Mouse (Mus musculus): ENCODE measurements around the gene Lrba. TPM values are rescaled to one million over a fixed set of nuclear protein-coding genes. Genes with fewer than 3 reads are reported as not detected.

Lrba gene
- polyA plus RNA-seq, 1 experiment from 2014 or later: 4.2 TPM

DNA sequence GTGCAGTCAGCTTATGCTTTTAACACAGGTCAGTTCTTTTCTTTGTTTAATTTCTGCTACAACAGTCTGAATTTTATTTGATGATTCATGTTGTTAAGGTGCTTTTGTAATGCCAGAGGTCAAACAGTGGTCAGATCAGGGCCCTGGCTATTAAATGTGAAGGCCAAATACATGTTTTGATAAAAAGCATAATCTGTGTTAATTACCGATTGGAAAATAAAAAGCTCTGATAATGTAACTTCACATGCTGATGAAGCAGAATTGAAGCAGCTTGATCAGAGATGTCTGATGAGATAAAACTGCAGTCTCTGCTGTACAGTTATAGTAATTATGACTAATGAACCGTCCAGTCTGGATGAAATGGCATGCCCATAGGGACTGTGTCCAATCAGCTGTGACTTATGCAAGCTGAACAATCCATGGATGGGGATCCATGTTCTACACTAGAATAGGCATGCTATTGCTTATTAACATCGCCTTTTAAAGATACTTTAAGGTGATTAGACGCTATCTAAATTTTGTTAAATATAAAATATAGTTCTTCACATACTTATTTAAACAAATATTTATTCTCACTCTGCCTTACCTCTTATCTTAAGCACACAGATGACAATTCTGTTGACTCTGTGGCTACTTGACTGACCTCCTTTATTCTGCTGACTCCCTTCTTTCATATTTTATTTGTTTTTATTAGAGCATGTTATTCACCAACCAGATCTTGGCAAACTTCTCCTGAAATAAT is 336.0 kb downstream of the Lrba start:
- no peak for ATAC-seq (ENCODE audit: insufficient number of reproducible peaks, insufficient read depth, low FRiP score, low read depth)
- no peak overlapping the region for H3K9ac ChIP-seq (ENCODE audit: low read length)
- WGBS: 84% methylated on average over 4 of the region's 4 CpGs
- H3K9me3 ChIP-seq (ENCODE audit: control insufficient read depth, low read length): no peaks in the 10 kb centered on the region
- H3K27me3 ChIP-seq (ENCODE audit: control insufficient read depth, insufficient read depth, low read length): no peaks in the 10 kb centered on the region
- H3K36me3 ChIP-seq (ENCODE audit: control insufficient read depth, insufficient read depth, low read length): no peaks in the 10 kb centered on the region
- no peaks in the 10 kb centered on the region for H3K4me1 ChIP-seq (ENCODE audit: control insufficient read depth in 2 of 2, insufficient read depth in 2 of 2, low read length in 2 of 2)
- H3K4me3 ChIP-seq (ENCODE audit: control insufficient read depth in 1 of 2, insufficient read depth in 1 of 2, low read depth in 1 of 2, low read length in 2 of 2): no peak overlapping the region
- no peak overlapping the region for H3K27ac ChIP-seq (replicated peaks in 1 of 2; ENCODE audit: control insufficient read depth in 1 of 2, insufficient read depth in 1 of 2, low read depth in 2 of 2, low read length in 2 of 2)
- H3K4me2 ChIP-seq (ENCODE audit: low read length): no peak overlapping the region

DNA sequence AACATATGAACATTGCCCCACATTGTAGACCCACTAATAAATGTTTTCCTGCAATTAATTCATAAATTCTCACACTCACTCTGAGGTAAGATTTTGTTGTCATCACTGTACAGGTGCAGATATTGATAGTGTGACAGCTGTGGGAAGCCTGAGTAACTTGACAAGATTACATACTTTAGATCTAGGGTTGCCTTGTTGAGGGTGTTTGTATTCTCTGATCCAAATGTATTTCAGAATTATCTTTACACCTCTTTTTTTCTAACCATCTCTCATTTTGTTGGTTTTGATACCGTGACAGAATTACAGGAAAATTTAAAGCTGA is 336.5 kb downstream of the Lrba start:
- Histone ChIP-seq H3K27me3 (ENCODE audit: control insufficient read depth, insufficient read depth, low read length) (no peaks in the 10 kb centered on the region), H3K9me3 (ENCODE audit: control insufficient read depth, low read length) (no peaks in the 10 kb centered on the region), H3K27ac (replicated peaks in 1 of 2; ENCODE audit: control insufficient read depth in 1 of 2, insufficient read depth in 1 of 2, low read depth in 2 of 2, low read length in 2 of 2) (no peak overlapping the region), H3K36me3 (ENCODE audit: control insufficient read depth, insufficient read depth, low read length) (no peaks in the 10 kb centered on the region), H3K4me1 (ENCODE audit: control insufficient read depth in 2 of 2, insufficient read depth in 2 of 2, low read length in 2 of 2) (no peaks in the 10 kb centered on the region), H3K4me2 (ENCODE audit: low read length) (no peak overlapping the region), H3K9ac (ENCODE audit: low read length) (no peak overlapping the region), H3K4me3 (ENCODE audit: control insufficient read depth in 1 of 2, insufficient read depth in 1 of 2, low read depth in 1 of 2, low read length in 2 of 2) (no peak overlapping the region)
- WGBS: 78% methylated on average over 1 of the region's 1 CpGs
- ATAC-seq (ENCODE audit: insufficient number of reproducible peaks, insufficient read depth, low FRiP score, low read depth): no peak

DNA sequence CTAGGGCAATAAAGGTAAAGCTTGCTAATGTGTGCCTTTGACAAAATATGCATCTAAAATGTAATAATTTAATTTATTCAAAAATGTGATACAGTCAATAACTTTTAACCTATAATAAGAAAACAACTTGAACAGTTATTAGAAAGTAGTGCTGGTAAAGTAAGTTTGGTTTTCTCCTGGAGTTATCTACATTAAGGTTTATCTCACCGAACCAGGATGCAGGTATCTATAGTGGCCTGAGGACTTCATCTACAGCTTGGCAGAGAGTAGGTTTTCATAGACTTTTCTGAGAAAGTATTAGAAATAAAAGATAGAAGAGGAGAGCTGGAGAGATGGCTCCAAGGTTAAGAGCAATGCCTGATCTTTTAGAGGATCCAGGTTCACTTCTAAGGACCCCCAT is 336.9 kb downstream of the Lrba start:
- Histone ChIP-seq H3K4me3 (ENCODE audit: control insufficient read depth in 1 of 2, insufficient read depth in 1 of 2, low read depth in 1 of 2, low read length in 2 of 2) (no peak overlapping the region), H3K27ac (replicated peaks in 1 of 2; ENCODE audit: control insufficient read depth in 1 of 2, insufficient read depth in 1 of 2, low read depth in 2 of 2, low read length in 2 of 2) (no peak overlapping the region), H3K27me3 (ENCODE audit: control insufficient read depth, insufficient read depth, low read length) (no peaks in the 10 kb centered on the region), H3K9me3 (ENCODE audit: control insufficient read depth, low read length) (no peaks in the 10 kb centered on the region), H3K9ac (ENCODE audit: low read length) (no peak overlapping the region), H3K36me3 (ENCODE audit: control insufficient read depth, insufficient read depth, low read length) (no peaks in the 10 kb centered on the region), H3K4me2 (ENCODE audit: low read length) (no peak overlapping the region), H3K4me1 (ENCODE audit: control insufficient read depth in 2 of 2, insufficient read depth in 2 of 2, low read length in 2 of 2) (no peaks in the 10 kb centered on the region)
- 85% methylated on average over 1 of the region's 1 CpGs for WGBS
- ATAC-seq (ENCODE audit: insufficient number of reproducible peaks, insufficient read depth, low FRiP score, low read depth): no peak

- Histone ChIP-seq H3K27me3 (ENCODE audit: control insufficient read depth, insufficient read depth, low read length) (no peaks in the 10 kb centered on the region), H3K36me3 (ENCODE audit: control insufficient read depth, insufficient read depth, low read length) (no peaks in the 10 kb centered on the region), H3K4me1 (ENCODE audit: control insufficient read depth in 2 of 2, insufficient read depth in 2 of 2, low read length in 2 of 2) (no peaks in the 10 kb centered on the region), H3K9me3 (ENCODE audit: control insufficient read depth, low read length) (no peaks in the 10 kb centered on the region), H3K27ac (replicated peaks in 1 of 2; ENCODE audit: control insufficient read depth in 1 of 2, insufficient read depth in 1 of 2, low read depth in 2 of 2, low read length in 2 of 2) (no peak overlapping the region), H3K4me3 (ENCODE audit: control insufficient read depth in 1 of 2, insufficient read depth in 1 of 2, low read depth in 1 of 2, low read length in 2 of 2) (no peak overlapping the region), H3K4me2 (ENCODE audit: low read length) (no peak overlapping the region), H3K9ac (ENCODE audit: low read length) (no peak overlapping the region)
- WGBS: 44% methylated on average over 4 of the region's 4 CpGs
- no peak for ATAC-seq (ENCODE audit: insufficient number of reproducible peaks, insufficient read depth, low FRiP score, low read depth)
Observed at GRCm38 (mm10) chr3:86567312-86567711, 342.8 kb downstream of the Lrba start.

DNA sequence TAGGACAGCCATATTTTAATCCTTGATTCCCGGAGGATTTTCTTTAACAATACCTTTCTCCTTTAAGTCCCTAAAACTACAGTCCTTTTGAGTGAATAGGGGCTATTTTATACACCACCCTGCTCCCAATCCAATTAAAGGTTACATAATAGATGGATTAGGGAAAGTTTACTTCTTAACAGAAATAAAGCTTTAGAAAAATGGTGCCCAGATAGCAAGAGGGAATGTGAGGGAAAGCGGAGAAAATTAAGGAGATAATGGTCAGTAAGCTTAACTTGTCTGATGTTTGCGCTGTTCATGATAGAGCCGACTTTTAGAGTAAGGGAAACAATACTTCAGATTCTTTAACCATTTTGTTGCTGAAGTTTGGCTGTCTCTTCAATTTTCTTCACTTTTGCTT is 347.0 kb downstream of the Lrba start:
- Histone ChIP-seq H3K9me3 (ENCODE audit: control insufficient read depth, low read length) (no peaks in the 10 kb centered on the region), H3K4me3 (ENCODE audit: control insufficient read depth in 1 of 2, insufficient read depth in 1 of 2, low read depth in 1 of 2, low read length in 2 of 2) (no peak overlapping the region), H3K9ac (ENCODE audit: low read length) (no peak overlapping the region), H3K27me3 (ENCODE audit: control insufficient read depth, insufficient read depth, low read length) (no peaks in the 10 kb centered on the region), H3K27ac (replicated peaks in 1 of 2; ENCODE audit: control insufficient read depth in 1 of 2, insufficient read depth in 1 of 2, low read depth in 2 of 2, low read length in 2 of 2) (no peak overlapping the region), H3K4me2 (ENCODE audit: low read length) (no peak overlapping the region), H3K36me3 (ENCODE audit: control insufficient read depth, insufficient read depth, low read length) (no peaks in the 10 kb centered on the region), H3K4me1 (ENCODE audit: control insufficient read depth in 2 of 2, insufficient read depth in 2 of 2, low read length in 2 of 2) (no peaks in the 10 kb centered on the region)
- 52% methylated on average over 4 of the region's 4 CpGs for WGBS
- no peak for ATAC-seq (ENCODE audit: insufficient number of reproducible peaks, insufficient read depth, low FRiP score, low read depth)

DNA sequence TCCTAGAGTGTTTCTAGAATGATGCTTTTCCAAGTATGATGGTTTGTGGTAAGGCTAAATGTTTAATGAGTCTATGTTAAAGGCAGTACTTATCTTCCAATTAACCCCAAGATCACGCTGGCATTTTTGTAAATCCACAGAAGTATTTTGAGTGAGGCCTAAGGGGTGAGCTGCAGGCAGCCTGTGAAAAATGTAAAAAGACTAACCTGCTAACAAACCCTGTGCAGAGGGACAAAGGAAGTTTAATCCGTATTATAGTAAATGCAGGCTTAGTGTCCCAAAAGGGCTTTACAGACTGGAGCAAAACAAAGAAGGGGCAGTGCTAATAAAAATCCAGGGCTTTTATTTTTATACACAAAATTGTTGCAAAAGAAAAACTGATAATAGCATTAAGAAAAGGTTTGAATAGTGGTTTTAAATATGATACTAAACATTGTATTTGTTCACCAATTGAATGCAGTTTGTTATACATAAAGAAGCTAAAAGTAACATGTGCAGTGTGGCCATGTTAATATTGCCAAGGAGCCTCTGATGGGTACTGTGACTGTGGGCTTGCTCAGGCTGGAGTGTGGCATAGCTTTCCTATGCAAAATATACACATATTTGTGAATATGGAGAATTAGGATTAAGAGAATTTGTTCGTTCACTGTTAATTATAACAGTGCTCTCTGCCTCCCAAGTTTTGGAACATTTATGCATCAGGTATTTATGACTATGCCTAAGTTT is 348.2 kb downstream of the Lrba start:
- ATAC-seq (ENCODE audit: insufficient number of reproducible peaks, insufficient read depth, low FRiP score, low read depth): no peak
- 63% methylated on average over 3 of the region's 3 CpGs for WGBS
- no peak overlapping the region for H3K9ac ChIP-seq (ENCODE audit: low read length)
- no peaks in the 10 kb centered on the region for H3K36me3 ChIP-seq (ENCODE audit: control insufficient read depth, insufficient read depth, low read length)
- no peak overlapping the region for H3K4me3 ChIP-seq (ENCODE audit: control insufficient read depth in 1 of 2, insufficient read depth in 1 of 2, low read depth in 1 of 2, low read length in 2 of 2)
- H3K9me3 ChIP-seq (ENCODE audit: control insufficient read depth, low read length): no peaks in the 10 kb centered on the region
- no peaks in the 10 kb centered on the region for H3K4me1 ChIP-seq (ENCODE audit: control insufficient read depth in 2 of 2, insufficient read depth in 2 of 2, low read length in 2 of 2)
- no peak overlapping the region for H3K4me2 ChIP-seq (ENCODE audit: low read length)
- H3K27me3 ChIP-seq (ENCODE audit: control insufficient read depth, insufficient read depth, low read length): no peaks in the 10 kb centered on the region
- no peak overlapping the region for H3K27ac ChIP-seq (replicated peaks in 1 of 2; ENCODE audit: control insufficient read depth in 1 of 2, insufficient read depth in 1 of 2, low read depth in 2 of 2, low read length in 2 of 2)

- Histone ChIP-seq H3K4me2 (ENCODE audit: low read length) (no peak overlapping the region), H3K9me3 (ENCODE audit: control insufficient read depth, low read length) (no peaks in the 10 kb centered on the region), H3K4me1 (ENCODE audit: control insufficient read depth in 2 of 2, insufficient read depth in 2 of 2, low read length in 2 of 2) (no peaks in the 10 kb centered on the region), H3K36me3 (ENCODE audit: control insufficient read depth, insufficient read depth, low read length) (no peaks in the 10 kb centered on the region), H3K27ac (replicated peaks in 1 of 2; ENCODE audit: control insufficient read depth in 1 of 2, insufficient read depth in 1 of 2, low read depth in 2 of 2, low read length in 2 of 2) (no peak overlapping the region), H3K27me3 (ENCODE audit: control insufficient read depth, insufficient read depth, low read length) (no peaks in the 10 kb centered on the region), H3K9ac (ENCODE audit: low read length) (no peak overlapping the region), H3K4me3 (ENCODE audit: control insufficient read depth in 1 of 2, insufficient read depth in 1 of 2, low read depth in 1 of 2, low read length in 2 of 2) (no peak overlapping the region)
- no peak for ATAC-seq (ENCODE audit: insufficient number of reproducible peaks, insufficient read depth, low FRiP score, low read depth)
Observed at GRCm38 (mm10) chr3:86575312-86575711, 350.8 kb downstream of the Lrba start.

DNA sequence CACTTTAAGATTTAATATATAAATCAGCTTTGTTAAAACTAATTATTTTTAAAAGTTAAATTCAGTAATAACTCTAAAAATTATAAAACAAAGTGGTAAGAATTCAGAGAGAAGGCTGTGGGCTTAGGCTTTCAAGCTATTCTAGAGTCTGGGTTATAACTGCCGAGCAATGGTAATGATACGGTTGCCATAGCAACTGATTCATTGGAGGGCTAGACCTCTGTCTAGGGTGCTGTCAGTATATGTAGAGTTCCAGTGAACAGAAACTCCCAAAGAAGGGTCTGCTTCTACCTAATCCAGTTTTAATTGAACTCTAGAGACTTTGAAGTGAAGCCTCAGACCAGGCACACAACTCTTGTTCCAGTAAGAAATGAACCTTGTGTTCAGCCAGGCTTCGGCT is 377.8 kb downstream of the Lrba start:
- H3K4me2 ChIP-seq (ENCODE audit: low read length): no peak overlapping the region
- no peak for ATAC-seq (ENCODE audit: insufficient number of reproducible peaks, insufficient read depth, low FRiP score, low read depth)
- H3K36me3 ChIP-seq (ENCODE audit: control insufficient read depth, insufficient read depth, low read length): no peaks in the 10 kb centered on the region
- no peak overlapping the region for H3K9ac ChIP-seq (ENCODE audit: low read length)
- H3K4me1 ChIP-seq (ENCODE audit: control insufficient read depth in 2 of 2, insufficient read depth in 2 of 2, low read length in 2 of 2): no peaks in the 10 kb centered on the region
- H3K9me3 ChIP-seq (ENCODE audit: control insufficient read depth, low read length): no peaks in the 10 kb centered on the region
- H3K4me3 ChIP-seq (ENCODE audit: control insufficient read depth in 1 of 2, insufficient read depth in 1 of 2, low read depth in 1 of 2, low read length in 2 of 2): no peak overlapping the region
- no peaks in the 10 kb centered on the region for H3K27me3 ChIP-seq (ENCODE audit: control insufficient read depth, insufficient read depth, low read length)
- 72% methylated on average over 3 of the region's 3 CpGs for WGBS
- H3K27ac ChIP-seq (replicated peaks in 1 of 2; ENCODE audit: control insufficient read depth in 1 of 2, insufficient read depth in 1 of 2, low read depth in 2 of 2, low read length in 2 of 2): no peak overlapping the region
